Mouse (Mus musculus) macrophage (primary cell): ENCODE data around the gene Spout1. TPM values are rescaled to one million over a fixed set of nuclear protein-coding genes. Genes with fewer than 3 reads are reported as not detected.
"Not testable (repeated sequence)": the region's sequence is repeated elsewhere in the genome, so short reads cannot be mapped to it uniquely, and the experiment has no call there.

Experiments used
- H3K27ac ChIP-seq: fragments of 350-480 bp; formaldehyde crosslinking; 2 replicates; pipeline ENCODE4 v1.9.0; 2021
- H3K36me3 ChIP-seq: fragments of 350-480 bp; formaldehyde crosslinking; 2 replicates; pipeline ENCODE4 v1.9.0; 2021; ENCODE audit errors: inconsistent target
- H3K4me3 ChIP-seq: fragments of 350-480 bp; formaldehyde crosslinking; 2 replicates; pipeline ENCODE4 v1.9.0; 2021; ENCODE audit errors: inconsistent target
- H3K79me2 ChIP-seq: fragments of 350-480 bp; formaldehyde crosslinking; 2 replicates; pipeline ENCODE4 v1.9.0; 2021; ENCODE audit errors: inconsistent target
- WGBS: methylation state at CpG from one replicate; pipeline ENCODE4 v1.1.7; 2026; ENCODE audit warnings: inconsistent platforms; ENCODE audit not compliant: missing documents; 5-methylcytosine and 5-hydroxymethylcytosine counted together
- polyA plus RNA-seq: library from polyadenylated mRNA; stranded (reverse); fragments of 250-400 nt; gene quantifications from 3 replicates; pipeline ENCODE4 v1.2.4, GENCODE M21; 2018; ENCODE audit warnings: inconsistent platforms

Spout1 gene
- polyA plus RNA-seq, 1 experiment from 2014 or later, result 15.1 TPM

GRCm38 (mm10) chr2:30198021-30198420 is 19.8 kb upstream of the Spout1 start:
- Histone ChIP-seq H3K4me3 (no peak overlapping the region), H3K79me2 (no peaks in the 10 kb centered on the region), H3K27ac (no peak overlapping the region), H3K36me3 (no peaks in the 10 kb centered on the region)
- 92% methylated on average over 4 of the region's 4 CpGs for WGBS

GRCm38 (mm10) chr2:30194656-30195055 is 16.4 kb upstream of the Spout1 start:
- H3K4me3 ChIP-seq, result no peak overlapping the region
- 97% methylated on average over 3 of the region's 3 CpGs for WGBS

GRCm38 (mm10) chr2:30191790-30192580 is 13.7 kb upstream of the Spout1 start:
- no peak overlapping the region for H3K27ac ChIP-seq
- H3K36me3 ChIP-seq, result no peaks in the 10 kb centered on the region
- WGBS, result 95% methylated on average over 12 of the region's 12 CpGs
- no peak overlapping the region for H3K4me3 ChIP-seq
- H3K79me2 ChIP-seq, result no peaks in the 10 kb centered on the region

More at GRCm38 (mm10) chr2:30194656-30195055, 16.4 kb upstream of the Spout1 start:
- H3K27ac ChIP-seq, result no peak overlapping the region
- H3K79me2 ChIP-seq, result no peaks in the 10 kb centered on the region
- no peaks in the 10 kb centered on the region for H3K36me3 ChIP-seq

- H3K27ac ChIP-seq, result no peak overlapping the region
- no peaks in the 10 kb centered on the region for H3K36me3 ChIP-seq
- H3K79me2 ChIP-seq, result no peaks in the 10 kb centered on the region
- no peak overlapping the region for H3K4me3 ChIP-seq
- WGBS, result 95% methylated on average over 3 of the region's 3 CpGs
Measured at GRCm38 (mm10) chr2:30185681-30186080, 7.4 kb upstream of the Spout1 start.

GRCm38 (mm10) chr2:30185276-30185675 is 7.0 kb upstream of the Spout1 start:
- no peak overlapping the region for H3K4me3 ChIP-seq
- 98% methylated on average over 5 of the region's 6 CpGs for WGBS
- no peak overlapping the region for H3K27ac ChIP-seq
- no peaks in the 10 kb centered on the region for H3K79me2 ChIP-seq
- H3K36me3 ChIP-seq, result no peaks in the 10 kb centered on the region

- H3K27ac ChIP-seq, result no peak overlapping the region
- no peaks in the 10 kb centered on the region for H3K79me2 ChIP-seq
- no peaks in the 10 kb centered on the region for H3K36me3 ChIP-seq
- no peak overlapping the region for H3K4me3 ChIP-seq
- 98% methylated on average over 3 of the region's 3 CpGs for WGBS
Measured at GRCm38 (mm10) chr2:30183721-30184120, 5.5 kb upstream of the Spout1 start.

- Histone ChIP-seq H3K36me3 (no peaks in the 10 kb centered on the region), H3K79me2 (no peaks in the 10 kb centered on the region), H3K4me3 (no peak overlapping the region), H3K27ac (no peak overlapping the region)
- WGBS, result 96% methylated on average over 2 of the region's 2 CpGs
Measured at GRCm38 (mm10) chr2:30182424-30182823, 4.2 kb upstream of the Spout1 start.

GRCm38 (mm10) chr2:30178711-30179110 is 452 bp upstream of the Spout1 start:
- not testable (repeated sequence) for H3K4me3 ChIP-seq, H3K79me2 ChIP-seq, H3K27ac ChIP-seq
- 47% methylated on average over 7 of the region's 7 CpGs for WGBS
- peaks cover 27% of the 10 kb centered on the region; the same call in 1 of the 2 replicates for H3K36me3 ChIP-seq

GRCm38 (mm10) chr2:30176561-30176960 is 1.7 kb downstream of the Spout1 start:
- Histone ChIP-seq H3K27ac (no peak overlapping the region), H3K36me3 (peaks cover 31% of the 10 kb centered on the region; the same call in 1 of the 2 replicates), H3K4me3 (no peak overlapping the region), H3K79me2 (no peaks in the 10 kb centered on the region)
- 91% methylated on average over 2 of the region's 2 CpGs for WGBS

- 96% methylated on average over 8 of the region's 8 CpGs for WGBS
Measured at GRCm38 (mm10) chr2:30175897-30176296, 2.4 kb downstream of the Spout1 start.

GRCm38 (mm10) chr2:30173541-30174240 is 4.6 kb downstream of the Spout1 start:
- Histone ChIP-seq H3K36me3 (peaks cover 31% of the 10 kb centered on the region; the same call in 1 of the 2 replicates), H3K4me3 (no peak overlapping the region), H3K27ac (no peak overlapping the region), H3K79me2 (no peaks in the 10 kb centered on the region)
- WGBS, result 93% methylated on average over 20 of the region's 20 CpGs

More at GRCm38 (mm10) chr2:30175897-30176296, 2.4 kb downstream of the Spout1 start:
- peaks cover 31% of the 10 kb centered on the region; the same call in 1 of the 2 replicates for H3K36me3 ChIP-seq
- no peak overlapping the region for H3K4me3 ChIP-seq
- no peak overlapping the region for H3K27ac ChIP-seq
- H3K79me2 ChIP-seq, result no peaks in the 10 kb centered on the region

- peak overlapping the region; percentile 25 for H3K4me3 ChIP-seq
- H3K36me3 ChIP-seq, result peaks cover 31% of the 10 kb centered on the region; the same call in 1 of the 2 replicates
- no peaks in the 10 kb centered on the region for H3K79me2 ChIP-seq
- 4% methylated on average over 19 of the region's 19 CpGs for WGBS
- H3K27ac ChIP-seq, result no peak overlapping the region
Measured at GRCm38 (mm10) chr2:30171997-30172382, 6.3 kb downstream of the Spout1 start.

GRCm38 (mm10) chr2:30171371-30171996 is 6.8 kb downstream of the Spout1 start, which contains the start of gene Endog:
Endog (plus strand) TSS chr2:30171493.
- Histone ChIP-seq H3K36me3 (peaks cover 31% of the 10 kb centered on the region; the same call in 1 of the 2 replicates), H3K4me3 (peak within 1 kb of the TSS; percentile 25), H3K27ac (no peak within 1 kb of the TSS), H3K79me2 (no peaks in the 10 kb centered on the region)
- under 1% methylated on average over 72 of the region's 75 CpGs for WGBS

- H3K27ac ChIP-seq, result no peak overlapping the region
- no peak overlapping the region for H3K4me3 ChIP-seq
- no peaks in the 10 kb centered on the region for H3K79me2 ChIP-seq
- no peaks in the 10 kb centered on the region for H3K36me3 ChIP-seq
- 58% methylated on average over 4 of the region's 4 CpGs for WGBS
Measured at GRCm38 (mm10) chr2:30166677-30167076, 11.6 kb downstream of the Spout1 start.
